Mouse (Mus musculus) left cerebral cortex, postnatal 4 days (tissue): Measurements from ENCODE around the gene Mocs2. TPM values are rescaled to one million over a fixed set of nuclear protein-coding genes. Genes with fewer than 3 reads are reported as not detected.

ENCODE experiments used
- DNase-seq: peaks from one replicate; pipeline ENCODE4 v3.0.0-alpha.2; 2022
- intact Hi-C: fragments of 180-260 bp; cut with DNase I; formaldehyde crosslinking; loops from one replicate; pipeline ENCODE4 v1.15.1; 2025
- total RNA-seq, 2 experiments: library from RNA; stranded (reverse); gene quantifications; 2 replicates each; pipeline ENCODE4 v1.2.3; 2021

Mocs2 gene
- total RNA-seq, 2 experiments from 2014 or later: 73.6 to 77.8 TPM

GRCm38 (mm10) chr13:114853152-114853551 is 35.1 kb downstream of the Mocs2 start:
- intact Hi-C loops: no loop called here
- no peak for DNase-seq

GRCm38 (mm10) chr13:114854023-114854422 is 36.0 kb downstream of the Mocs2 start:
- DNase-seq: no peak
- intact Hi-C loops: no loop called here

DNA sequence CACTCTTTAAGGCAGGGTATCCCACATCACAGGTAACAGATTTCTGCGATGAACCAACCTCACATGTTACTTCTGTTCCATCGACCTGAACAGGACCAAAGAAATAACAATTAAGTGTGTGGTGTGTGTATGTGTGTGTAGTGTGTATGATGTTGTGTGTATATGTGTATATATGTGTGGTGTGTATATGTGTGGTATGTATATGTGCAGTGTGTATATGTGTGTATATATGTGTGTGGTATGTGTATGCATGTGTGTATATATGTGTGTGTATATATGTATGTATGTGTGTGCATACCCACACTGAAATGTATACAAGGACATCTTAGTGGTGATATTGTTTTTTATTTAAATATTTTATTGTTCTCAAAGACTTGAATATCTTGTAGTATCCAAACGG is 36.4 kb downstream of the Mocs2 start:
- intact Hi-C loops: no loop called here

GRCm38 (mm10) chr13:114855573-114856268 is 37.7 kb downstream of the Mocs2 start:
- DNase-seq: peak; percentile 34
- intact Hi-C loops: no loop called here

More for the DNA sequence above, 36.4 kb downstream of the Mocs2 start:
- no peak for DNase-seq

GRCm38 (mm10) chr13:114856269-114856627 is 38.2 kb downstream of the Mocs2 start:
- intact Hi-C loops: no loop called here
- no peak for DNase-seq

DNA sequence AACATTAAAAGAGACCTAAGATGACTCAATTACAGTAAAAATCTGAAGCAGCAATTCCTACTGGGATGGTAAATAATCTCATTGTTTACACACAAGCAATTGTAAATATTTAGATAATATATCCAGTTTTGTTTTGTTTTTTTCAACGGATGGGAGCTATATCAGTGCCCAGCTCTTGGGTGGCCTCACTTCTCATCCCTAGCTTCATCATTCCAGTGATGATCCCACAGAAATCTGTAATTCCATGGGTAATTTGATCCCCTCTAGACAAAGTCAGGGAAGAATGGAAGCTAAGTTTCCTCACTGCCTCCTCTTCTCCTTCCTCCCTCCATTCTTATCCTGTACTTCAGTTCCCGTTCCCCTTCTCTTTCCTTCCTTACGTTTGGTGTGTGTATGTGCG is 39.5 kb downstream of the Mocs2 start:
- no peak for DNase-seq
- intact Hi-C loops: no loop called here

GRCm38 (mm10) chr13:114874738-114875137 is 56.7 kb downstream of the Mocs2 start:
- intact Hi-C loops: no loop called here

DNA sequence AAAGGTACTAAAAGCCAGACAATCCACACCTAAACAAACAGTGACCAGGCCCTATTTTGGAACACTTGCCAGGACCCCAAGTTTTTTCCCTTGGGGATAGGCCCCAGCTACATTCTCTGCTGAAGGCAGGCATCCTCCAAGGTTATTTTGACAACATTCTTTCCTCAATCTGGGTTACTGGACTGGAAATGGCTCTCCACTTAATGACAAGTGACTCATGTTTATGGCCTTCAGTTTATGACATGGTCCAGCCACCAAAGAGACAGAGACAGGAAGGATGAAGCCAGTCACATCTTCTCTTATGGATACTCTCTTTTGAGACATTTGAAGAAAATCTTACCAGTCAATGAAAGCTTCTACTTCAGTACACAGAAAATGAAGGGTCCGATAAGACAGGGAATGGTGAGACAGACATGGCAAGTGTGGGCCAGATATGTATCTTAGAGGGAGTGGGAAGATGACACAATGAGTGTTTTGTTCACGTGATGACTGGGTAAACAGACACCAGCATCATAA is 58.0 kb downstream of the Mocs2 start:
- DNase-seq: no peak
- intact Hi-C loops: no loop called here

More at GRCm38 (mm10) chr13:114874738-114875137, 56.7 kb downstream of the Mocs2 start:
- no peak for DNase-seq

- intact Hi-C loops: no loop called here
- DNase-seq: no peak
Measured at GRCm38 (mm10) chr13:114878667-114879066, 60.6 kb downstream of the Mocs2 start.

Other genes with a start within 250 kb of the Mocs2 start
- 1 to 10 TPM; 1.4 to 2.3 TPM for gene Itga2, start 113.9 kb downstream of the Mocs2 start, total RNA-seq